Mouse (Mus musculus): ENCODE data around the gene Arl15.
A peak's percentile ranks its signal among the peaks of the same experiment; 100 is the strongest.

Arl15 gene

DNA sequence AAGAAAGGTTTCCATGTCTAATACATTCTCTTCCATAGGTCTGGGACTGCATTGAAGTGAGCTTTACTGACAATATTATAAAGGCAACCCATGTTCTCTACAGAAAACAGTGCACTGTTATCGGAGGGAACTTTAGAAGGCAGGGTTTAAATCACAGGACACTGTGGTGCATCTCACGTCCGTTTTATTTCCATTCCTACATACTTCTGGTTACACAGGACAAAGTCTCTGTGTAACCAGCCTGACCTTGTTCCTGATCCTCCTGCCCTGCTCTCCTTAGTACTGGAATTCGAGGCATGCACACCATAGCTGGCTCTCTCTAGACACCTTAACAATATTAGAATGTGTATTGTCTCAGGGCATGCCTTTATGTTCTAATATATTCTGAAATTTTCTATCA, 368.4 kb downstream of the Arl15 start:
- DNase-seq: no peak

DNA sequence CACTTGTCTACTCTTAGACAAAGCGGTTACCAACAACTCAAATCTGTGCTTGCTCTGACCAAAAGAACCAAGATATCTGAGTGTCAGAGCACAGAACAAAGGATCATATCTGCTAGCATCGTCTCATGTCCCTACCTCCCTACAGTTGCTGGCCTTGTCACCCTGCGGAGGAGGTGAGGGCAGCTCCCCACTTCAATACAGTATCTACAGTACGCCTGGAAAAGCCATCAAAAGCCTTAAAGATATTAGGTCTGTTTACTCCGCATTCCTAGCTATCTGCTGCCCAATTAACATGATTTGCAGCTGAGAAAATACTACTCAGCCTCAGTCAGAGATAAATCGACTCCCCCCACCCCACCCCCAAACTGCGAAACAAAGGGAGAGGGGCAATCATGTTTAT, 371.3 kb downstream of the Arl15 start:
- no peak for DNase-seq

DNA sequence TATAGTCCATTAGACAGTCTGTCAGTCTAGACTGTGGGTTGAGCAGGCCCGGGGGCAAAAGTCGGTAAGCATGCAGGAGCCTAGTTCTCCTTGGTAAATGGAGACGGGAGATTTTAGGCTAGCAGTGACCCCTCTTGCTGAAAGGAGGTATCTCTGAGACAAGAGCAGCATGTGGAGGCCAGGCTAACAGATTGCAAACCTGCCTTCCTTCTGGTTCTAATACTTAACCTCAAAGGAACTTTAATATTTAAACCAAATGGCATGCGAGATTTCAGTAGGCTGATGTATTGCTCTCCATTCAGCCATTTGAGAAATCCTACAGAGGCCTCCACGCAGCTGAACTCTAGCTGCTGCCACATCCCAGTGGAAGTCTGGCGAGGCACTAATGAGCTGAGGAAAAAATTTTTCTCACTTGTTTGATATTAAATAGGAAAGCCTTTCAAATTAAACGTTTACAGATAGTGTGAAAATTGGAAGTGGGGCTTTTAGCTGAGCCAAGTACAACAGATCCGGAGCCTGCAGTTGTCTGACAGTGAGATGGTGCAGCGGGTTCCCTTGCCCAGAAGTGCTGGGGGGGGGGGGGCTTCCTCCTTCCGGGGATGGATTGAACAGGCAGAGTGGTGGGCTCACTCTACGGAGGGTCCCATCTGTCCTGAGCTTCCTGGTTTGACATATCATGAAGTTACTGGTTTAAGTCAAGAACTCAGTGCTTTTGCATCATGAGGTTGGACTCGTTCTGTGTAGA, 372.3 kb downstream of the Arl15 start:
- DNase-seq: no peak

DNA sequence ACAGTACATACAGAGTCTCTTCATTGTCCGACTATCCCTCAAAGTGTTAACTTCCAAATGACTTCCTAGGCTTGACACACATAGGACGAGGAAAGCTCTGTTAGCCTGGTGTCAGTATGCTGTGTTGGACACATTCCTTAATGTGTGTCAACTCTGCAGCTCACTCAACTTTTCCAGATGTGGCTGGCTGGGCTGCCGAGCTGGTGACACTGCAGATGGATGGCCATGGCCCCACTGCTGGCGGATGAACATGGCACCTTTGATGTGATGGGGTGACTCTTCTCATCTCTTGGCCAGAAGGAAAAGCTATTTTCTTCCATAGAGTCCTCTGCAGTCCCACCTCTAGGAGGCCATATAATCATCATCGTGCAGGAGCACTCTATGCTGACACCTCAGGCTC, 375.8 kb downstream of the Arl15 start:
- no peak for DNase-seq

DNA sequence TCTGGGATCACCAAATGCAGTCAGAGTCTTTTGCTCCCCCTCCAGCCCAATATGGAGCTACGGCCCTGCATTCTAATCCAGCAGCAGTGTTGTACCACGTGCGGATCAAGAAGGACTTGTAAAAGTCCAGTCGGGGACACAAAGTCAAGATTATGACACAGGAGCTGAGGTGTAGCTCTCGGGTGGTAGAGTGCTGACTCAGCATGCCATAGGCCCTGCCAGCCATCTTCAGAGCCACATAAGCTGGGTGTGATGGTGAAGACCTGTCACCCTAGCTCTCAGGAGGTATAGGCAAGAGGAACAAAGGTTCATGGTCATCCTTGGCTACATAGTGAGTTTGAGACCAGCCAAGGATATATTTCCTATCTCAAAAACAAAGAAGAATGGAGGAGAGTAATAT, 377.2 kb downstream of the Arl15 start:
- no peak for DNase-seq

DNA sequence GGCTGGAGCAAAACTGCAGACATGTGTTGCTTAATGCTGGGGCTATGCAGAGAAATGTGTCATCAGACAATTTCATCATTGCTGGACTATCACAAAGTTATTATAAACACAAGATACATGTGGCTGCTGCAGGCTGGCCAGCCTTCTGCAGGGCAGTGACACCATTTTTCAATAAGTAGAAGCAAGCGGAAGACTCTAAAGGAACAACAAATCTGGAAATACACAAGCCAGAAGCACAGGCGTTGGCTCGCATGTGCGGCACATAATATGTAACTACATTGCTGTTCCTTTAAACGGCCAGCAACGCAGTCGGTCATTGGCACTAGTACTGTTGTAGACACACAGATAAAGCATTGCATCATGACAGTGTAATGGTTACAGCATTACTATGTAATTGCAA, 393.8 kb downstream of the Arl15 start:
- no peak for DNase-seq

DNA sequence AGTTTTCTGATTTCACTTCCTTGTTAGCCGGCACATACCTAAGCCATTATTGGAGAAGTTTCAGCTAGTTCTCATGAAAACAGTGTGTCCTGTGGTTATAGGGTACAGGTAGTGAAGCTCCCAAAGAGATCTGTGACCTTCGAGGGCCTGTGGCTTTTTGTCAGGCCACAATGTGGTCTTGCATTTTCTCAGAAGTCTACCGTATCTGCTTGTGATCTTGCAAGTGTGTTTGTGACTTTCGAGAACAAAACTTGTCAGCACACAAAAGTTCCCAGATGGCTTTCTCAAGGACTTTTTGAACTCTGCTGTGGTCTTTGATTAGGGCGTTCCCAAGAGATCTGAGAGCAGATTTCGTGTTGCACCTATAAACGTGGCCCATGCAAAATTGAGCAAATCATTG, 394.5 kb downstream of the Arl15 start:
- no peak for DNase-seq

DNA sequence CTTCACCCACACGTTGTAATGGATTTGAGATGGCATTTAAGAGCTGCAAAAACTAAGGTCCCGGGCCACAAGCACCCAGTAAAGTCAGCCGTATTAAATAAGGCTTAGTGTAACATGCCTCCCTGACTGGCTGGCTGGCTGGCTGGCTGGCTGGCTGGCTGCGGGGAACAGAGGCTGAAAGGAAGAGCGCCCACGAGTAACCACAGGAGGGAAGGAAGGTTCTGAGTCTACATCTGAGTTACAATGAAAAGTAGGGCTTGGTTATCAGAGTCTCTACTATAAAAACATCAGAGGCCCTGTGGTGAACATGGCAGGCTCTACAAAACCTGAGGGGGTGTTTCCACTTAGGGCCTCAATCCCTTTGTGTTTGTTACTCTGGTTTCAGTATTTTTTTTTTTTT, 395.1 kb downstream of the Arl15 start:
- DNase-seq: peak; percentile 30 to 32

DNA sequence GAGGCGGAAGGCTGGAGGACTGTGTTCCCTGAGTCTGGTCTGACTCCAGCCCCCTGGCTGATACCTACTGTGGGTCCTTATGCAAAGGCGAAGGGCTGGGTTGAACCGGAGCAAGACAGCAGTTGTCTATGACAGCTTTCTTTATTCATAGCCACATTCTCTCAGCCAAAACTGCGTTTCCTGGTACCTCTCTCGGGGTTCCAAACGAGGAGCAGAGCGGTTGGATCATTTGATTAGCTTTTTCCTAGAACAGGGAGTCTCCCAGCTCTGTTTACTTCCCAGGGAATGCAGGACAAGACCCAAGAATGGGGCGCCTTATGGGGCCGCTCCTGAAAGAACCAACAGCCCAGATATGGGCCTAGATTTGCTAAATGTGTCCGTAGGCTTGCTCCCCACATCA, 396.6 kb downstream of the Arl15 start:
- no peak for DNase-seq

DNA sequence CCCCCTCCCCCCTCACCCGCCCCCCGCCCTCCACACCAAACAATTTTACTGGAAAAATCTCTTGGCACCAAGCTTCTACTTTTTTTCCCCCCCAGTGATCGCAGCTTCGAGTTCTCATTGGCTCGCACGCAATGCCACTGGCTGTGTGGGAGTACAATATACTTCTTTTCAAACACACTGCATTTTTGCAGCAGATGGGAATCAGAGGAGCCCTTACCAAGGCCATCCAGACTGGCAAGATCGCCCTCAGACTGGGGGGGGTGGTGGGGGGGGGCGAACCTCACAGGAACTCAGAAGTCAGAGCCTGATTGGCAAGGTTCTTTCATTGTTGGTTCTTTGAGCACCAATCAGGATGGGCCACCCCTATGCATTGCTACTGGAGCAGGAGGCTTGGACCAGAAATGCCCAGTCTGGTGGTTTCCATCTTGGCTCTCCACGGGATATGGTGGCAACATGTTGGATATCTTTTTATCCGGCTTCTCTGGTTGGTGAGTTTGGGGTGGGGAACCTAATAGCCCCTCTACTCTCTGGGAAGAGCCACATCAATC, 404.0 kb downstream of the Arl15 start:
- DNase-seq: no peak

DNA sequence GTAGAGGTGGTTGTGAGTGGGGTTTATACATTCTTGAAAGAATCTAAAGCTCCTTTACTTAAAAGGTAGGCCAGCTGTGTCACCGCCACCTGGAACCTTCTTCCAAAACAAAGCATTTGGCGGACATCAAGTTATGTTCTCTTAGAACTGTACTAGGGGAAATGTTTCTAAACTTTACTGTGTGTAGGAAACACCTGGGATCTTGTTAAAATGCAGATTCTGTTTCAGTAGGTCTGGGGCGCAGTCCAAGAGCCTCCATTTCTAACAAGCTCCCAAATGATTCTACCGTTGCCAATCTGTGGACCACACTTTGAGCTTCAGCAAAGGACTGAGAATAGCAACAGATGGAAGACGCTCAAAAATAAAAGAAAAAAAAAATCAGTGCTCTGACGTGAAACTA, 405.4 kb downstream of the Arl15 start:
- no peak for DNase-seq

DNA sequence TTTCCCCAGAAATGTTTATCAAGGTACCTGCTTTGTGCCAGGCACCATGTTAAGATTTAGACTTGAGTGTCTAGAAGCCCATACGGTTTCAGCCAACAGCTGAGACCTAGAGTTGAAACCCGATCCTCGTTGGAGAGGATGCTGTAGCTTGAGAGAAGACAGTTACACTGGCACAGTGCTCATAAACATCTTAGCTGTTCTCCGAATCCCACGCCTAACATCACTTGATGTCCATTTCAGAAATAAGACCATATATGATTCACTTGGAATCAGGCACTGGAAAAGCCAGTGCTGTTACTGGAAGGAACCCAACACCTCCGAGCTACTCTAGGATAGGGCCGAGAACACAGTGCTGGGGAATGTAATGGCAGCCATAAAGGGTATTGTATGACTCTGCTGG, 406.2 kb downstream of the Arl15 start:
- no peak for DNase-seq

DNA sequence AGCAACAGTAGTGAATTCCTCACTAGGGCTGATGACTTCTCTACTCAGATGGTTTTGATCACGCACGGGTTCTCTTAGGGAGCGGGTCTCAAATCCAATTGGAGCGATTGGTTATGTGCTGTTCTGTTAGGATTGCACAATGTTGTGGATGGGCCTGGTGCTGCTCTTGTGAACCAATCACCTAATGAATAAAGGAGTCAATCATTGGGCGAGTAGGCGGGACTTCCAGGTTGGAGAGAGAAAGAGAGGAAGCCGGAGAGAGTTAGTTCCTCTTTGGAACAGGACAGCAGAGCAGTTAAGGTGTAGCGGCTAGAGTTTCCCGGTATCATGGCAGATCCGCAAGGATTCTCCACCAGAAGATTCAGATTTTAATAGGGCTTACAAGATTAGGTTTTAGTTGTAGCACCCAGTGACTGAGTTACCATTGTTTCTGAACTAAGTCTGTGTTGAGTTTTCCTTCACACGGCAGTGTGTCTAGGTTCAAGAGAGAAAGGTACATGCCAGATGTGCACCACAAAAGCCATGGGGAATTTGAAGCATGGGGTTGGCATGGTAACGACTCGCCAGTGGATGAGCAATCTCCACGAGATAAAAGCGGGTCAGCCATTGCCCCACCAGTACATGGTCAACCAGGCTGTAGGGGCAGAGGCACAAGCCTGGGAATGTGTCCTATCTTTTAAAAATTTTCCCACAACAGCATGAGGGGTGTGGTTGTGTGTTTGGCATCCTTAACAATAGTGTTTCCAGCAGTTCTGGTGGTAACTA, 408.7 kb downstream of the Arl15 start:
- no peak for DNase-seq
